Mouse (Mus musculus) embryonic facial prominence, embryonic 14.5 days (tissue): ENCODE results near the gene Vcl. TPM values are rescaled to one million over a fixed set of nuclear protein-coding genes. Genes with fewer than 3 reads are reported as not detected.

Experiments used
- ATAC-seq: fragments of 200-750 bp; cut with Nextera tagmentation; 2 replicates; pipeline ENCODE4 v1.8.0; 2017; ENCODE audit warnings: low read depth, moderate number of reproducible peaks, moderate TSS enrichment
- DNase-seq: peaks from one replicate; pipeline ENCODE4 v3.0.0-alpha.2; 2015; ENCODE audit warnings: low spot score
- H3K27ac ChIP-seq: fragments of 300-500 bp; sonication (generic); replicated peaks from 2 replicates; pipeline ENCODE4 v1.5.1; 2014; ENCODE audit warnings: low read depth, mild to moderate bottlenecking, low read length, moderate library complexity
- H3K27me3 ChIP-seq: fragments of 300-500 bp; sonication (generic); replicated peaks from 2 replicates; pipeline ENCODE4 v1.6.1; 2014; ENCODE audit warnings: low read length; ENCODE audit not compliant: control insufficient read depth, insufficient read depth
- H3K36me3 ChIP-seq: fragments of 300-500 bp; sonication (generic); 2 replicates; pipeline ENCODE4 v1.6.1; 2014; ENCODE audit warnings: low read length, mixed read lengths; ENCODE audit not compliant: control insufficient read depth, insufficient read depth
- H3K4me1 ChIP-seq: fragments of 300-500 bp; sonication (generic); 2 replicates; pipeline ENCODE4 v1.6.1; 2014; ENCODE audit warnings: antibody characterized with exemption, low read length; ENCODE audit not compliant: control insufficient read depth, insufficient read depth
- H3K4me2 ChIP-seq: fragments of 300-500 bp; sonication (generic); 2 replicates; pipeline ENCODE4 v1.6.1; 2014; ENCODE audit warnings: low read depth, mild to moderate bottlenecking, low read length, moderate library complexity, mixed read lengths
- H3K4me3 ChIP-seq: fragments of 300-500 bp; sonication (generic); 2 replicates; pipeline ENCODE4 v1.5.1; 2014; ENCODE audit warnings: low read depth, mild to moderate bottlenecking, low read length
- H3K9ac ChIP-seq: fragments of 300-500 bp; sonication (generic); 2 replicates; pipeline ENCODE4 v1.6.1; 2014; ENCODE audit warnings: low read depth, mild to moderate bottlenecking, low read length, moderate library complexity, mixed read lengths
- H3K9me3 ChIP-seq: fragments of 300-500 bp; sonication (generic); 2 replicates; pipeline ENCODE4 v1.6.1; 2016; ENCODE audit warnings: low read length; ENCODE audit not compliant: control insufficient read depth
- WGBS: fragments of 180-500 bp; shearing (Covaris S2); extraction: QIAGEN DNeasy Blood & Tissue Kit; methylation state at CpG from one replicate; pipeline ENCODE4 v1.1.7; 2014; 5-methylcytosine and 5-hydroxymethylcytosine counted together
- polyA plus RNA-seq: library from polyadenylated mRNA; unstranded; fragments of >200 nt; fragmentation: Nextera tagmentation; extraction: Ambion mirVana; gene quantifications from 2 replicates; pipeline ENCODE4 v1.2.1, GENCODE M21; 2014

Gene Vcl
- polyA plus RNA-seq, 1 experiment from 2014 or later, result 76.2 TPM

GRCm38 (mm10) chr14:20930481-20931391 lies 1.5 kb downstream of the Vcl start:
- no peak for ATAC-seq
- Histone ChIP-seq H3K4me3 (peak overlapping the region; percentile 91), H3K9me3 (no peaks in the 10 kb centered on the region), H3K27me3 (no peaks in the 10 kb centered on the region), H3K9ac (peak overlapping the region; percentile 84), H3K27ac (no peak overlapping the region), H3K4me2 (peak overlapping the region; percentile 66), H3K36me3 (no peaks in the 10 kb centered on the region), H3K4me1 (peaks cover 7% of the 10 kb centered on the region; the same call in 1 of the 2 replicates)
- DNase-seq, result peak; percentile 34
- WGBS, result 24% methylated on average over 8 of the region's 8 CpGs

DNA sequence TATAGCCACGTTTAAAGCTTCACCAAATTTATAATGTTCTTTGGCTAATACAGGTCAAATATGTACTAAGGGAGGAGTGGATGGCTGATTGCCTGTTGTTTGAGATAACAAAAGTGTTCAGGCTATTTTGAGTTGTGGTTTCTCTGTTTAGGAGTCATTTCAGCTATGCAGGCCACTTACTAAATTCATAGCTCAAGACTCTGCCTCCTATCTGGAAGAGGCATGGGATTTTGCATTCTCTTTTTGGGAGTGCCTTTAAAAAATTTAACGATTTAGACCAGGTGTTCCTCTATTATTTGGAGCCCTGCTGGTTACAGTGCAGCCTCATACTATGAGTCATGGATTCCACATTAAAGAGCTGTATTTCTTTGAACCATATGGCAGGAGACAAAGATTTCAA lies 9.2 kb downstream of the Vcl start:
- 0 out of 2 replicates have a peak overlapping the region, but pooled peaks have one; percentile 3 for H3K27ac ChIP-seq
- 47% methylated on average over 2 of the region's 2 CpGs for WGBS
- H3K9me3 ChIP-seq, result no peaks in the 10 kb centered on the region
- H3K9ac ChIP-seq, result no peak overlapping the region
- ATAC-seq (0 out of 2 replicates have a peak, but pooled peaks have one; percentile 30), DNase-seq (peak; percentile 41)
- H3K4me3 ChIP-seq, result no peak overlapping the region
- peaks cover 12% of the 10 kb centered on the region; the same call in 1 of the 2 replicates for H3K4me1 ChIP-seq
- H3K4me2 ChIP-seq, result no peak overlapping the region
- no peaks in the 10 kb centered on the region for H3K36me3 ChIP-seq
- H3K27me3 ChIP-seq, result no peaks in the 10 kb centered on the region

DNA sequence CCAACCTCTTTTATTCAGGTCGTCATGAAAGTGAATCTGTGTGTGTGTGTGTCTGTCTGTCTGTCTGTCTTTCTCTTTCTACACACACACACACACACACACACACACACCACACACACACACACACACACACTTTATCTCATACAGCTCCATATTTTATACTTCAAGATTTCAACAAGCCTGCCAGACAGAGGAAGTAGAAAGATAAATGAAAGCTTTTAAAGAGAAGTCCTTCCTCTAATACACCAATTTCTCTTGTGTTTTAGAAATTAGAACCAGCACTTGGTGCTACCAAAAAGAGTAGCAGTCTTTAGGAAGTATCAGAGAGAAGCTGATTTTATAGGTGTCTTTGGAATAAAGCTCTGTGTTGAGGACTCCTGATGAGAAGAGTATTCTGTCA lies 9.7 kb downstream of the Vcl start:
- Histone ChIP-seq H3K9me3 (no peaks in the 10 kb centered on the region), H3K27ac (no peak overlapping the region)
- 33% methylated on average over 1 of the region's 1 CpGs for WGBS

DNA sequence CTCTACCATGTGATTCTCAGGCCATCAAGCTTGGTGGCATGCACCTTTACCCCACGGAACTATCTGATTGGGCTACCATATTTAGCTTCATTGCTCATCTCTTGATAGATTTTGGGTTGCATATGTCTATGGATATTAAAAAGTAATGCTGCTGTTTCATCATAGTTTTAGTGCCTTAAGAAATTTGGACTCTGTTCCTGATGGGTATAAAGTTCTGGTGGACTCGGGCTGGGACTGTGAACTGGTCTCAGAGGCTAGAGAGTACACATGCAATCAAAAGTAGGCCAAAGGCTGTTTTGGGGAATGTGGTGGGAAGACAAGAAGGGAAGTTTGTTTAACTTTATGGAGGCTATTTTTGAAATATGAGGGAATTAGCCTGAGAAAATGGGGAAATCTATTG lies 16.1 kb downstream of the Vcl start:
- Histone ChIP-seq H3K4me3 (no peak overlapping the region), H3K9me3 (no peaks in the 10 kb centered on the region), H3K4me2 (no peak overlapping the region), H3K9ac (no peak overlapping the region), H3K36me3 (no peaks in the 10 kb centered on the region), H3K4me1 (peaks cover 5% of the 10 kb centered on the region; the same call in 1 of the 2 replicates), H3K27me3 (no peaks in the 10 kb centered on the region), H3K27ac (no peak overlapping the region)
- ATAC-seq (no peak), DNase-seq (no peak)
- 91% methylated on average over 2 of the region's 2 CpGs for WGBS

More for the DNA sequence above, 9.7 kb downstream of the Vcl start:
- Histone ChIP-seq H3K9ac (no peak overlapping the region), H3K4me1 (peaks cover 12% of the 10 kb centered on the region; the same call in 1 of the 2 replicates), H3K27me3 (no peaks in the 10 kb centered on the region), H3K4me2 (no peak overlapping the region), H3K4me3 (no peak overlapping the region), H3K36me3 (no peaks in the 10 kb centered on the region)
- no peak for ATAC-seq
- DNase-seq, result no peak

- H3K27me3 ChIP-seq, result no peaks in the 10 kb centered on the region
- H3K9ac ChIP-seq, result no peak overlapping the region
These were observed 26.8 kb downstream of the Vcl start for GRCm38 (mm10) chr14:20956021-20956420.

DNA sequence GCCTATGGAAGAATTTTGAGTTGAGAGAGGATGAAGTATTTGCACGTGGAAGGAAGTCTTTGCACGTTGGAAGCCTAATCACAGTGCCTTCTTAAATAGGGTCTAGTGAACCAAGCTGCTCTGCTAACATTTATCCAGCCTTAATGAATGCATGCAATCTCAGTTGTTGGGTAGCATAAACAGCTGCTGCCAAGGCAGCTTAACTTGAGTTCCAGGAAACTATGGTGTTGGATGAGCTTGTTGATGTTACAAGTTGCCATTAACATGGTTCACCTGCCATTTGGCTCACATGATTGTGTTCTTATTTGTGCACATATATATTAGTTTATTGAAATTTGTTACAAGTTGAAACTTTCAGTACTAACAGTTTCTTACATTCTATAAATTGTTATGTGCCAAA lies 29.8 kb downstream of the Vcl start:
- ATAC-seq, result no peak
- Histone ChIP-seq H3K9ac (no peak overlapping the region), H3K4me3 (no peak overlapping the region), H3K27ac (no peak overlapping the region), H3K36me3 (no peaks in the 10 kb centered on the region), H3K4me2 (no peak overlapping the region), H3K27me3 (no peaks in the 10 kb centered on the region), H3K9me3 (no peaks in the 10 kb centered on the region), H3K4me1 (no peaks in the 10 kb centered on the region)
- DNase-seq, result no peak
- WGBS, result 54% methylated on average over 2 of the region's 2 CpGs

More at GRCm38 (mm10) chr14:20956021-20956420, 26.8 kb downstream of the Vcl start:
- no peak for ATAC-seq
- no peaks in the 10 kb centered on the region for H3K4me1 ChIP-seq
- H3K36me3 ChIP-seq, result no peaks in the 10 kb centered on the region
- H3K4me3 ChIP-seq, result no peak overlapping the region
- H3K9me3 ChIP-seq, result no peaks in the 10 kb centered on the region
- DNase-seq, result no peak
- H3K27ac ChIP-seq, result no peak overlapping the region
- no peak overlapping the region for H3K4me2 ChIP-seq

GRCm38 (mm10) chr14:20962466-20962865 lies 33.3 kb downstream of the Vcl start:
- no peak overlapping the region for H3K27ac ChIP-seq
- no peaks in the 10 kb centered on the region for H3K9me3 ChIP-seq
- no peaks in the 10 kb centered on the region for H3K27me3 ChIP-seq
- no peak overlapping the region for H3K4me2 ChIP-seq
- DNase-seq, result no peak
- no peak for ATAC-seq
- H3K4me3 ChIP-seq, result no peak overlapping the region
- H3K4me1 ChIP-seq, result no peaks in the 10 kb centered on the region
- 55% methylated on average over 1 of the region's 1 CpGs for WGBS
- no peak overlapping the region for H3K9ac ChIP-seq
- no peaks in the 10 kb centered on the region for H3K36me3 ChIP-seq

- no peaks in the 10 kb centered on the region for H3K36me3 ChIP-seq
- no peak overlapping the region for H3K4me2 ChIP-seq
- no peaks in the 10 kb centered on the region for H3K27me3 ChIP-seq
- DNase-seq (no peak), ATAC-seq (no peak)
- H3K27ac ChIP-seq, result no peak overlapping the region
- 84% methylated on average over 1 of the region's 1 CpGs for WGBS
- H3K9me3 ChIP-seq, result no peaks in the 10 kb centered on the region
- H3K4me1 ChIP-seq, result no peaks in the 10 kb centered on the region
- no peak overlapping the region for H3K9ac ChIP-seq
- no peak overlapping the region for H3K4me3 ChIP-seq
These were observed 33.7 kb downstream of the Vcl start for GRCm38 (mm10) chr14:20962906-20963305.

- Histone ChIP-seq H3K4me1 (no peaks in the 10 kb centered on the region), H3K9me3 (no peaks in the 10 kb centered on the region), H3K36me3 (no peaks in the 10 kb centered on the region), H3K27me3 (no peaks in the 10 kb centered on the region), H3K4me3 (no peak overlapping the region), H3K4me2 (no peak overlapping the region), H3K27ac (no peak overlapping the region), H3K9ac (no peak overlapping the region)
- DNase-seq, result no peak
- no peak for ATAC-seq
- 92% methylated on average over 4 of the region's 4 CpGs for WGBS
These were observed 34.7 kb downstream of the Vcl start for GRCm38 (mm10) chr14:20963863-20964262.
